Mouse (Mus musculus) left cerebral cortex, adult 18-20 months (tissue): Measurements from ENCODE around the gene Speer4c. TPM values are rescaled to one million over a fixed set of nuclear protein-coding genes. Genes with fewer than 3 reads are reported as not detected.

ENCODE experiments used
- total RNA-seq, 2 experiments: library from RNA; stranded (reverse); gene quantifications; 2 replicates each; pipeline ENCODE4 v1.2.3; 2021

Speer4c gene
- total RNA-seq, 2 experiments from 2014 or later: not detected

Other genes starting within 250 kb of the Speer4c start
- gene Gm21149, start 237.7 kb downstream of the Speer4c start, total RNA-seq: not detected
- not detected for gene Gm21190, start 185.0 kb downstream of the Speer4c start, total RNA-seq
- not detected for gene Gm21083, start 136.9 kb downstream of the Speer4c start, total RNA-seq
- gene Speer4d, start 95.2 kb downstream of the Speer4c start, total RNA-seq: not detected
- gene 4930572O03Rik, start 57.2 kb downstream of the Speer4c start, total RNA-seq: not detected
- gene Cacna2d1, start 220.4 kb upstream of the Speer4c start, total RNA-seq: 100 to 1,000 TPM; 181 TPM